Mouse (Mus musculus): ENCODE results near the gene B830017H08Rik. TPM values are rescaled to one million over a fixed set of nuclear protein-coding genes. Genes with fewer than 3 reads are reported as not detected.
A peak's percentile ranks its signal among the peaks of the same experiment; 100 is the strongest.

Gene B830017H08Rik
- total RNA-seq, 2 experiments from 2014 or later, result 3.2 to 4.5 TPM

DNA sequence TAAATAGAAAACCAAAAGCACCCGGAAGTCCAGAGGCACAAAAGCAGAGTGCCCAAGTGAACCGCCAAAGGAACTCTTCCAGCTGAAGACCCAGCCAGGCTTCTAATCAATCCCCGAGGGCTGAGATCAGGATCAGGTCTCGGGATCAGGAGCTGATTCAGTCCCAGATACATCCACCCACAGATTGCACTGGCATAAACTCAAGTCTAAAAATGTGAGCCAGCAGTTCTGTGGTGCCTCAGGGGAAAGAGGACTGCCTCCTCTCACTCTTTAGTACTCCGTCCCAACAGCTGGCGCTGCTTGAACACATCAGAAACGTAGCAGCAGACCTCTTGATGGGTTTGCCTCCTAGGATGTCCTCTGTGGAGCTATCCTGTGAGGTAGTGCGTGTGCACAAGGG is 16.4 kb upstream of the B830017H08Rik start:
- no peak for DNase-seq (ENCODE audit: low spot score in 2 of 2)
- no peak for TF ChIP-seq CTCF (conservative IDR thresholded peaks at IDR 0.05)
- Histone ChIP-seq H3K4me3 (no peak overlapping the region), H3K27ac (no peak overlapping the region; the same call in 1 of the 2 replicates)

DNA sequence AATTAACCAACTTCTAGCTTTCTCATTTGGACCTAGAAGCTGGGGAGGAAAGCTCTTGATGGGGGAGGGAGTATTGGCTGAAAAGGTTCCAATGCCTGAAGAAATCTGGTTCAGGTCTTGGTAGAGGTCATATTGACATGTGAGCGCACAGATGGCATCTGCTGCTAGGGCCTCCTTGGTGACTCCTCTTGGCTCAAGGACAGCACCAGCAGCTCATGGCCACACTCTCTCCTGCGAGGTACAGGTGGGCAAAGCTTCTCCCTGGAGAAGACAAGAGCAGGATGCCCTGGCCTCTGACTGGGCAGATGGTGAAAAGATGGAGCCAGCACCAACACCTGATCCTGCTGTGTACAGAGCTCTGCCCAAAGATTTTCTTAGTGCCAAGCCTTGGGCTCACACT is 6.4 kb upstream of the B830017H08Rik start:
- TF ChIP-seq CTCF (conservative IDR thresholded peaks at IDR 0.05), result no peak
- no peak overlapping the region for H3K4me3 ChIP-seq
- no peak for DNase-seq (ENCODE audit: low spot score in 2 of 2)
- no peak overlapping the region for H3K27ac ChIP-seq

DNA sequence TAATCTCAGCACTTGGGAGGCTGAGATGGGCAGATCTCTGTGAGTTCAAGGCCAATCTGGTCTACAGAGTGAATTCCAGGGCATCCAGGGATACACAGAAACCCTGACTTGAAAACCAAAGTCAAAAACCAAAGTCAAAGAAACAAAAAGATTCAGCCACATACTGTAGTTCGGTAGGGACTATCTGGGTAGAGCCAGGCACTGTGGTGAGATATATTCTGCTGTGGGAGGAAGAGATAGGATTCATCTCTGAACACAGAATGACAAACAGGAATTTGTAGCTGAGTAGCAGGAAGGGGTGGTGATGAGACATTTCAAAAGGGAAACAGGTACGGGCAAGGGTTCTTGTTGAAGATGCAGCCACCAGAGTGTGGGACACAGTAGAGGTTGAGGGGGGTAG is 4.7 kb upstream of the B830017H08Rik start:
- Histone ChIP-seq H3K27ac (no peak overlapping the region), H3K4me3 (no peak overlapping the region)
- TF ChIP-seq CTCF (conservative IDR thresholded peaks at IDR 0.05), result no peak
- no peak for DNase-seq (ENCODE audit: low spot score in 2 of 2)

DNA sequence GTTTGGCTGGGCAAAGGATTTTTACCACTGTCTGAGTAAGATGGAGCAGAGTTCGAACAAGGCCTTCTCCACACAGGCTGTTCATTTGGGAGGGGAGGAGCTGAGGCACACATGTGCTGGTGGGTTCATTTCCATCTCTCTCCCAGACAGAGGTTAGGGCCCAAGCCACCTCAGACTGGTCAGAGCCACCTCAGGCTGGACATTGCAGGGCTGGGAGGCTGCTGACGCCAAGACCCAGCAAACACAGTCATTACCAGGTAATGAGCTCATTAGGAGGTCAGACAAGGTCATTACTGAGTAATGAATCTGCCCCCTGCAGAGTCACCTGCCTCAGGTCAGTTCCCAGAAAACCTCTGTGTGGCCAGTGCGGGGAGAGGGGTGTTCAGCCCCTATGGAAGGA is 4.1 kb upstream of the B830017H08Rik start:
- Histone ChIP-seq H3K27ac (no peak overlapping the region), H3K4me3 (no peak overlapping the region)
- DNase-seq (ENCODE audit: low spot score in 2 of 2), result no peak
- TF ChIP-seq CTCF (conservative IDR thresholded peaks at IDR 0.05), result no peak

DNA sequence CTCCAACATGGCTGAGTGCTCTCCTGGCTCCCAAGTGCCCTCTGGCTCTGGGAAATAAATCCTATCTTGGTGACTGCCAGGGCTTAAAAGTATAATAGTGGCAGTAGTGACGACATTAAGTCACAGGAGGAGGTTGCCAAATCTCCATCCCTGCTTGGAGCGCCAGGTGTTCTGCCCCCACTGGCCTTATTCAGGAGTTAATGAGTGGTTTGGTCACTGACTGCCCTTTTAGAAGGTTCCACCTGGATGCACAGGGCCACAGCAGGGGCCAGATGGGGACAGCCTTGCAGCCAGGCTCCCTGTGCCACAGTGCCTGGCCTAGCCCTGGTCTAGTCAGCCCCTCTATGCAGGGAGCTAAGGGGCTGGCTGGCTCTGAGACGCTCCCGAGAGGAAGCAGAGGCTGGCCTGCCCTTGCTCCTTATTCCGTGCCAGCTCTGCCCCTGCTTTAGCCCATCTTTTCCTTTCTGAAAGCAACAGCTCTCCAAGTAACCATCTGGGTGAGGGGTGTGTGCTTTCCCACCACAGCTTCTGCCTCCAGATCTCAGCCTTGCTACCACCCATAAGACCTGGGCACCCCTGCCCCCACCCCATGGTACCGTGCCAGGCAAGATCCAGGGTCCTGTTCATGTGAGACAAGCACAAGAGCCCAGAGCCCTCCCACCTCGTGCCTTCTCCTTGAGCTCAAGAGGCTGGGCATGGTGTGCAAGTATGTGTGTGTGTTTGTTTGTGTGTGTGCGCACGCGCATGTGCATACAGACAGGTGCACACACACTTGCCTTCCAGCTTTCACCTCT is 2.3 kb upstream of the B830017H08Rik start:
- no peak for TF ChIP-seq CTCF (conservative IDR thresholded peaks at IDR 0.05)
- no peak for DNase-seq (ENCODE audit: low spot score in 2 of 2)
- Histone ChIP-seq H3K4me3 (no peak overlapping the region), H3K27ac (no peak overlapping the region)

DNA sequence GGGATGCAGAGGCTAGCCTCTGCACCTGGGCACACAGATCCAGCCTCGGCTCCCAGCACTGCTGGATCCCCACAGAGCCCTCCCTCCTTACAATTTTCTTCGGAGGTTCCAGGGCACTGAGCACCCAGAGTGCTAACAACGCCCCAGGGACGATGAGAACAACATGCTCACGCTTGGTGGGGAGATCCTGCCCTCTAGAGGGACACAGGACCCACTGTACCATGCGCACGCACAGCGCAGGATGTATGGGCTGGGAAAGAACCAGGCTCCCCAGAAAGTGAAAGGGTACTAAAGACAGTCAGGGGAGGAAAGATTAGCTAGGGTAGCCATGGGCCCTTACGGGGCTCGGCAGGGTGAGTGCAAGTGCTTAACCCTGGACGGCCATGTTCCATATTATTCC is 1.1 kb upstream of the B830017H08Rik start:
- no peak overlapping the region for H3K4me3 ChIP-seq
- H3K27ac ChIP-seq, result no peak overlapping the region
- DNase-seq (ENCODE audit: low spot score in 2 of 2), result no peak
- peak; percentile 36 for TF ChIP-seq CTCF (conservative IDR thresholded peaks at IDR 0.05)

DNA sequence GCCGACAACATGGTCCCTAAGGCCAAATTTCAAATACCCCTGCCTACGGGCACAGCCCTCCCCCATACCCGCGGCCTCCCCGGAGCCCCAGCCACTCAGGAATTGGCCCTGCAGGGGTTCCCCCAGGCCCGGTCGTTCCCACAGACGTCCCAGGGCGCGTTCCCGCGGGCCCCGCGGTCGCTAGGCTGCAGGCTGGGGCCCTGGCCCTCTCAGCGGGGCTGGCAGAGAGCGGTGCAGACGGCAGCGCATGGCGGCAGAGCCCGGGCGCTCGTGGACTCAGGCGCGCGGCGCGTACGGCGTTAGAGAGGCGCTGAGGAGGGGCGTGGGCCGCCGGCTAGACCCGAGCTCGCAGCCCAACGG is 380 bp downstream of the B830017H08Rik start:
- no peak for TF ChIP-seq CTCF (conservative IDR thresholded peaks at IDR 0.05)
- H3K4me3 ChIP-seq, result peak overlapping the region; percentile 72
- H3K27ac ChIP-seq, result peak overlapping the region; percentile 95
- DNase-seq (ENCODE audit: low spot score in 2 of 2), result peak in 1 of 2 experiments; percentile 52

DNA sequence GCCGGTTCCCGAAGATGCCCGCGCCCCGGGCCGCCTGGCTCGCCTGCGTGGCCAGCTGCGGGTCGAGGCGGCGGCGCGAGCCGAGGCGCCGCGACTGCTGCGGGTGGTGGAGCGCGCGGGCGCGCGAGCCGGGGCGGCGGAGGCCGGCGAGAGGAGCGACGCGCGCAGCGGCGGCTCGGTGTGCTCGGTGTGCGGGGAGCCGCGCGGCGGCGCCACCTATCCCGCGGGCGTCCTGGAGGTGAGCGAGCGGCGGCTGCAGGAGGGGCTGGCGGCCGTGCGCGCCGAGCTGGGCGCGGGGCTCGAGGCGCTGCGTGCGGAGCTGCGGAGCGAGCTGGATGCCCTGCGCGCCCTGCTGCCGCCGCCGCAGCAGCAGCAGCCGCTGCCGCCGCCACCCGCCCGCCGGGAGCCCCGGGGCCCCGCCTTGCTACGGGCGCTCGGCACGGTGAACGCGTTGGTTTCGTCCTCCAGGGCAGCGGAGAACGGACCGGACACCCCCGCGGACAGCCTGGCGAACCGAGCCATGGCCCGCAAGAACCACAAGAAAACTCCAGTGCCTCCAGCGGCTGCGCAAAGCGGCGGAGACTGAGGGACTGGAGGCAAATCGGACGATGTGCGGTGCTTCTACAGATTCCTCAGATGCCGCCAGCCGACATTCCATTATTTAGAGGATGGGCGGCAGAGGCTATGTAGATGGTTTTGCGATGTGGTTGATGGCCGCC is 919 bp downstream of the B830017H08Rik start:
- peak; percentile 32 to 53 for DNase-seq (ENCODE audit: low spot score in 2 of 2)
- 0 out of 2 replicates have a peak, but pooled peaks have one; percentile 6 for TF ChIP-seq CTCF (conservative IDR thresholded peaks at IDR 0.05)
- H3K4me3 ChIP-seq, result peak overlapping the region; percentile 72
- H3K27ac ChIP-seq, result peak overlapping the region; percentile 95

DNA sequence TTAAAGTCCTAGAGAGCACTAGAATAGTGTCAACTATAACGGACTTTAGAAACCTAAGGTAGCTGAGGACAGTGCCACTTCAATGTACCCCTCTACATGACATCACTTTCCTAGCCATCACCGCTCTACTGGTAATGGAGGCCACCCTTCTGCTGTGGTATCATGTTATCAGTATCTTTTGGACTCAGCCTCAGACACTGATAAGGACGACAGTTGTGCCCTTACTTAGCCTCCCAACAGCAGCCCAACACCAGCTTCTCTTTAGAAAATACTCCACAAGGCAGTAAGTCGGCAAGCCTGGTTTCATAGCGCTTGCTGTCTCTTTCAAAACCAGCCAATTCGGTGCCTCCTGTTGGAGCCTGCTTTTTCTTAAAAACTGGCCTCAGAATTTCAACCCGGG is 1.6 kb downstream of the B830017H08Rik start:
- TF ChIP-seq CTCF (conservative IDR thresholded peaks at IDR 0.05), result no peak

DNA sequence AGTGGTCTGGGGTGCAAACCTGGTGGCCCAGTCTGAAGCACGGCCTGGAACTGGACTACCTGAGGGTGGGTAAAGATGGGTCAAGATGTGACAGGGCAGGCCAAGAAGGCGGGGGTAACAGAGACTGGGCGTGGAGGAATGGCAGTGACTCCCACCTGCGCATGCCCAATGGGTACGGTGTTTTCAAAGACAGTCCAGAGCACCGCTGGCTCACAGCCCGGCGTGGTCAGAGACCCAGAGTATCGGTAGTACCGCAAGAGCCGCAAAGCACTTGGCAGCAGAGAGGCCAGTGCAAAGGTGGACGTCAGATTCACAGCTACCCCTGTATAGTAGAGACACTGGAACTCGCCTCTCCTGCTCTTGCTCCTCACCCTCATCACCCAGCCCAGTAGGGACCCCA is 2.6 kb downstream of the B830017H08Rik start:
- H3K4me3 ChIP-seq, result no peak overlapping the region
- DNase-seq (ENCODE audit: low spot score in 2 of 2), result no peak
- H3K27ac ChIP-seq, result no peak overlapping the region
- TF ChIP-seq CTCF (conservative IDR thresholded peaks at IDR 0.05), result no peak

More for the DNA sequence above, 1.6 kb downstream of the B830017H08Rik start:
- Histone ChIP-seq H3K4me3 (peak overlapping the region; percentile 72), H3K27ac (peak overlapping the region; percentile 95)
- no peak for DNase-seq (ENCODE audit: low spot score in 2 of 2)

DNA sequence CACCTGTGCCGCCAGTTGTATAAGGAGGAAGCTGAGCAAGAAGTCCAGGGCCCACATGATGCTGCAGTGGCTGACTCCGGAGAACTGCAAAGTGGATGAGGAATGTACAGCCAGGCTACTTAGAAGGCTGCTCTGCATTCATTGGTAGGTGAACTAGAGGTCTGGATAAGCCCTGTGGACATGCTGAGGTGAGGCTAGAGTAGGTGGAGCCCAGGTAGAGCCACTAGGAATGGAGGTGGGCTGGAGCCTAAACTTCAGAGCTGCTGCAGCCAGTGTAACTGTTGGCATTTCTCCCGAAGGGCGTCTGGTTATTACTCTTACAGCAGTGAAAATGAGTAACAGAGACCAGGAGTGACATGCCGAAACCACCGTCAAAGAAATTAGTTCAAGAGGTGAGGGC is 5.1 kb downstream of the B830017H08Rik start, which contains the start of gene Car15:
Gene Car15 (minus strand): TSS at position 314 of the 400 bp plus-strand sequence.
- DNase-seq (ENCODE audit: low spot score in 2 of 2), result no peak
- Histone ChIP-seq H3K27ac (no peak within 1 kb of the TSS), H3K4me3 (no peak within 1 kb of the TSS)
- TF ChIP-seq CTCF (conservative IDR thresholded peaks at IDR 0.05), result no peak

DNA sequence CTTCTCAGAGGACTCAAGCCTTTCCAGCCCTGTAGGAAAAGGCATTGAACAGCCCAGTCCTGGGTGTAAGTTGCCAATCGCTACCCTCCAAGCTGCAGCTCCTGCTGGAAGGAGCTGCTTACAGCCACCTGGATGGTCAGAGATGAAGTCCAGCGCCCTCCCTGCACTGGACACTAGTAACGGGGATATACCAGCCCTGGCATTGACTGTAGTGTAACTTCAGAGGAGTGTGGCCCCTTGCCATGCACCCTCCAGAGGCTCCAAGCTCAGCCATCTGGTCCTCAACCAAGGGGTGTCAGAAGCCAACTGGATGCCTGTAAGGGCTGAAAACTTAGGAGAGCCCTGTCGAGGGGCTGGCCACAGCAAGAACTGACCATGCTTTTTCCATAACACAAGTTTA is 7.1 kb downstream of the B830017H08Rik start:
- peak overlapping the region; percentile 18; the same call in 1 of the 2 replicates for H3K27ac ChIP-seq
- H3K4me3 ChIP-seq, result no peak overlapping the region
- DNase-seq (ENCODE audit: low spot score in 2 of 2), result no peak
- TF ChIP-seq CTCF (conservative IDR thresholded peaks at IDR 0.05), result no peak

DNA sequence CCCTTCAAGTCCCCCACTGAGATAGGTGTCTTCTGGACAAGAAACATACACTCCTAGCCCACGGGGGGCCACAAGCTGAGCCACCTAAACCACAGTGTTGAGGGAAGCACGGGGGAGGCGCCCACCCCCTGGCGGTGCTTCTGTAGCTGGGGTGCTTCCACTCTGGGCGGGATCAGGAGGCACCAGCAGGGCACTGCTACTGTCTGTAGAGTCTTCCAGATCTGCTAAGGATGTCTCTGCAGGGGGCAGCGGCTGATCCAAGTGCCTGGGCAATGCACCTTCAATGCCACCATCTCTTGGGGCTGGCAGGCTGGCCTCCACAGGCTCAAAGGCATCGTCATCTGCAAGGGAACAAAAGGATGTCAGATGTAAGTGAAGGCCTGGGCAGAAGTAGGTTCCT is 9.5 kb downstream of the B830017H08Rik start:
- no peak for DNase-seq (ENCODE audit: low spot score in 2 of 2)
- H3K27ac ChIP-seq, result no peak overlapping the region
- no peak for TF ChIP-seq CTCF (conservative IDR thresholded peaks at IDR 0.05)
- no peak overlapping the region for H3K4me3 ChIP-seq

Measured in layer of hippocampus, adult 2 months (tissue).